In genomic region chr7:26778474-26778873, GRCm38 (mm10) we compare ENCODE assay signal across 7 mouse cellular contexts. TPM values are rescaled to one million over a fixed set of nuclear protein-coding genes. Genes with fewer than 3 reads are reported as not detected.
DNase-seq lines count a peak whose midpoint lies in the region; ATAC-seq lines count a peak whose summit lies in the region.

No protein-coding gene starts in this region.

- H3K36me3 ChIP-seq in kidney, embryonic 15.5 days: no peaks in the 10 kb centered on the region
- no peaks in the 10 kb centered on the region for H3K36me3 ChIP-seq in liver, embryonic 13.5 days

- no peaks in the 10 kb centered on the region for H3K4me1 ChIP-seq in kidney, embryonic 15.5 days
- H3K4me1 ChIP-seq in liver, embryonic 13.5 days (replicated peaks): no peaks in the 10 kb centered on the region

- no peak overlapping the region for H3K4me2 ChIP-seq in kidney, embryonic 15.5 days
- no peak overlapping the region for H3K4me2 ChIP-seq in liver, embryonic 13.5 days

- ATAC-seq in kidney, embryonic 15.5 days (replicated peaks; ENCODE audit: low FRiP score): no peak
- no peak for ATAC-seq in liver, embryonic 13.5 days (ENCODE audit: low read depth)

- no peaks in the 10 kb centered on the region for H3K27me3 ChIP-seq in kidney, embryonic 15.5 days
- no peaks in the 10 kb centered on the region for H3K27me3 ChIP-seq in liver, embryonic 13.5 days

- peak; percentile 78 for DNase-seq in kidney, adult 18-20 months
- peak; percentile 14 for DNase-seq in Muller cell, postnatal 12 days (ENCODE audit: inconsistent ontology term)
- peak; percentile 23 for DNase-seq in c-Kit-positive CD71-negative TER-119-negative erythroid progenitor cells, embryonic 14.5 days (ENCODE audit: low read depth)
- peak; percentile 24 for DNase-seq in hindlimb bud, embryonic 11.5 days (ENCODE audit: extremely low spot score, low read depth, low spot score)
- DNase-seq in liver, embryonic 13.5 days: peak; percentile 4
- peak; percentile 64 for DNase-seq in testis, postnatal 10 days (ENCODE audit: low spot score)

- no peaks in the 10 kb centered on the region for H3K9me3 ChIP-seq in kidney, embryonic 15.5 days (replicated peaks)
- no peaks in the 10 kb centered on the region for H3K9me3 ChIP-seq in liver, embryonic 13.5 days (replicated peaks)

- no peak overlapping the region for H3K9ac ChIP-seq in kidney, embryonic 15.5 days
- H3K9ac ChIP-seq in liver, embryonic 13.5 days: no peak overlapping the region

- H3K4me3 ChIP-seq in kidney, embryonic 15.5 days (replicated peaks): no peak overlapping the region
- no peak overlapping the region for H3K4me3 ChIP-seq in liver, embryonic 13.5 days (replicated peaks)

- no peak overlapping the region for H3K27ac ChIP-seq in kidney, embryonic 15.5 days
- no peak overlapping the region for H3K27ac ChIP-seq in liver, embryonic 13.5 days

- WGBS in kidney, embryonic 15.5 days: 37% methylated on average over 6 of the region's 6 CpGs
- 28% methylated on average over 6 of the region's 6 CpGs for WGBS in liver, embryonic 13.5 days (ENCODE audit: insufficient replicate concordance)

RNA-seq across cellular contexts. Expression of gene Cyp2b19, which starts 21.5 kb away (rescaled TPM):
- polyA plus RNA-seq in kidney, embryonic 15.5 days (2015; fragmentation: Nextera tagmentation; extraction: Ambion mirVana): 0.21 TPM in 1 of 2 replicates, not detected in the other
- not detected in 2 replicates for polyA plus RNA-seq in liver, embryonic 13.5 days (2015; fragmentation: Nextera tagmentation; extraction: Ambion mirVana)

RNA-seq across cellular contexts. Expression of gene Cyp2g1, which starts 30.2 kb away (rescaled TPM):
- not detected in 2 replicates for polyA plus RNA-seq in kidney, embryonic 15.5 days (2015; fragmentation: Nextera tagmentation; extraction: Ambion mirVana)
- polyA plus RNA-seq in liver, embryonic 13.5 days (2015; fragmentation: Nextera tagmentation; extraction: Ambion mirVana): not detected in 2 replicates

RNA-seq across cellular contexts. Expression of gene Cyp2a5, which starts 56.6 kb away (rescaled TPM):
- polyA plus RNA-seq in kidney, embryonic 15.5 days (2015; fragmentation: Nextera tagmentation; extraction: Ambion mirVana): not detected in 2 replicates
- 0.13 and 0.14 TPM in 2 replicates for polyA plus RNA-seq in liver, embryonic 13.5 days (2015; fragmentation: Nextera tagmentation; extraction: Ambion mirVana)

Comparison
In these comparisons a context has a peak if more than half of its experiments do, and no peak if none do; other contexts are left out.
1. DNase-seq: peak in every context shown above with its lines; median percentile 78 in kidney, adult 18-20 months; 64 in testis, postnatal 10 days; 24 in hindlimb bud, embryonic 11.5 days; 23 in c-Kit-positive CD71-negative TER-119-negative erythroid progenitor cells, embryonic 14.5 days; 14 in Muller cell, postnatal 12 days; 4 in liver, embryonic 13.5 days.